Mouse (Mus musculus): ENCODE results near the gene Col4a3. TPM values are rescaled to one million over a fixed set of nuclear protein-coding genes. Genes with fewer than 3 reads are reported as not detected.

Col4a3 gene
- total RNA-seq, 2 experiments from 2014 or later: not detected

GRCm38 (mm10) chr1:82759520-82759919 is 172.8 kb downstream of the Col4a3 start:
- ATAC-seq (replicated peaks; ENCODE audit: low FRiP score, poor library complexity, severe bottlenecking): peak; percentile 75

- ATAC-seq (replicated peaks; ENCODE audit: low FRiP score, poor library complexity, severe bottlenecking): no peak
These were observed 174.9 kb downstream of the Col4a3 start for GRCm38 (mm10) chr1:82761454-82762169.

- ATAC-seq (replicated peaks; ENCODE audit: low FRiP score, poor library complexity, severe bottlenecking): no peak
These were observed 175.6 kb downstream of the Col4a3 start for GRCm38 (mm10) chr1:82762274-82762673.

- ATAC-seq (replicated peaks; ENCODE audit: low FRiP score, poor library complexity, severe bottlenecking): no peak
These were observed 179.5 kb downstream of the Col4a3 start for GRCm38 (mm10) chr1:82766227-82766626.

GRCm38 (mm10) chr1:82766641-82767040 is 179.9 kb downstream of the Col4a3 start:
- no peak for ATAC-seq (replicated peaks; ENCODE audit: low FRiP score, poor library complexity, severe bottlenecking)

GRCm38 (mm10) chr1:82768269-82768668 is 181.5 kb downstream of the Col4a3 start, which contains the start of gene Tm4sf20:
Tm4sf20 (minus strand) TSS chr1:82768461.
- ATAC-seq (replicated peaks; ENCODE audit: low FRiP score, poor library complexity, severe bottlenecking): no peak

GRCm38 (mm10) chr1:82771022-82771586 is 184.4 kb downstream of the Col4a3 start, which contains the start of gene Gm47791:
Gm47791 (minus strand) TSS chr1:82771243.
- no peak for ATAC-seq (replicated peaks; ENCODE audit: low FRiP score, poor library complexity, severe bottlenecking)

Other genes with a start within 250 kb of the Col4a3 start
- not detected in 2 replicates for gene Col4a4, start 72 bp upstream of the Col4a3 start, total RNA-seq (2015; ENCODE audit: low replicate concordance)
- gene Col4a4, start 72 bp upstream of the Col4a3 start, total RNA-seq (2017; ENCODE audit: low replicate concordance): 0.09 TPM in 1 of 2 replicates, not detected in the other
- gene Mff, start 138.0 kb downstream of the Col4a3 start, total RNA-seq (2015; ENCODE audit: low replicate concordance): 270 and 279 TPM in 2 replicates
- 328 and 353 TPM in 2 replicates for gene Mff, start 138.0 kb downstream of the Col4a3 start, total RNA-seq (2017; ENCODE audit: low replicate concordance)
- gene Tm4sf20, start 181.5 kb downstream of the Col4a3 start, total RNA-seq (2015; ENCODE audit: low replicate concordance): not detected in 2 replicates
- gene Tm4sf20, start 181.5 kb downstream of the Col4a3 start, total RNA-seq (2017; ENCODE audit: low replicate concordance): not detected in 2 replicates
- not detected in 2 replicates for gene Gm47791, start 184.3 kb downstream of the Col4a3 start, total RNA-seq (2015; ENCODE audit: low replicate concordance)
- not detected in 2 replicates for gene Gm47791, start 184.3 kb downstream of the Col4a3 start, total RNA-seq (2017; ENCODE audit: low replicate concordance)

All from erythroblast, adult 5-6 weeks (primary cell).